Mouse (Mus musculus) c-Kit-positive CD71-negative TER-119-negative erythroid progenitor cells, embryonic 14.5 days (primary cell): ENCODE data around the gene Gtf2ird1.
"Not testable (repeated sequence)": the region's sequence is repeated elsewhere in the genome, so short reads cannot be mapped to it uniquely, and the experiment has no call there.

Experiments used
- DNase-seq: peaks from one replicate; pipeline ENCODE4 v3.0.0-alpha.2; 2013; ENCODE audit warnings: low read depth

Gene Gtf2ird1

DNA sequence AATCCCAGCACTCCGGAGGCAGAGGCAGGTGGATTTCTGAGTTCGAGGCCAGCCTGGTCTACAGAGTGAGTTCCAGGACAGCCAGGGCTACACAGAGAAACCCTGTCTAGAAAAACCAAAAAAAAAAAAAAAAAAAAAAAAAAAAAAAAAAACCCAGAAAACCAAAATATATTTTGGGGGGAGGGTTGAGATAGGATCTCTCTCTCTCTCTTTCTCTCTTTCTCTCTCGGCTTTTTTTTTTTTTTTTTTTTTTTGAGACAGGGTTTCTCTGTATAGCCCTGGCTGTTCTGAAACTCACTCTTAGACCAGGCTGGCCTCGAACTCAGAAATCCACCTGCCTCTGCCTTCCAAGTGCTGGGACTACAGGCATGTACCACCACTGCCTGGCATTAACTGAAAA lies 113.0 kb downstream of the Gtf2ird1 start:
- DNase-seq: not testable (repeated sequence)

GRCm38 (mm10) chr5:134342503-134343205 lies 113.9 kb downstream of the Gtf2ird1 start:
- DNase-seq: no peak

- DNase-seq: no peak
Observed at GRCm38 (mm10) chr5:134341721-134342120, 114.8 kb downstream of the Gtf2ird1 start.

DNA sequence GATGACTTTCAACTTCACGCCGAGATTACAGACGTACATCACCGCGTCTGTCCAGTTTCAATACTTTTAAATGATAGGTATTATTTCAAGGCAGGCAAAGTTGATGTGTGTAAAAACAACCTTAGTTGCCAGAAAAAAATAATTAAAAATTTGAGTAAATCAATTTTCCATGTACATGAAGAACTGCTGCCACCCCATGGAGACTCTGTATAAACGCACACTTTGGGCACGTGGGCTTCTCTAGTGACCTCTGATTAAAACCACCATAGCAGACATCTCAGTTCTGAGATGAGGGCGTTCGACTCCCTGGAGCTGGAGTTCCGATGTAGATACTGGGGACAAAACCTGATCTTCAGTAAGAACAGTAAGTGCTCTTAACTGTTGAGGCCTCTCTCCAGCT lies 115.2 kb downstream of the Gtf2ird1 start:
- DNase-seq: no peak

DNA sequence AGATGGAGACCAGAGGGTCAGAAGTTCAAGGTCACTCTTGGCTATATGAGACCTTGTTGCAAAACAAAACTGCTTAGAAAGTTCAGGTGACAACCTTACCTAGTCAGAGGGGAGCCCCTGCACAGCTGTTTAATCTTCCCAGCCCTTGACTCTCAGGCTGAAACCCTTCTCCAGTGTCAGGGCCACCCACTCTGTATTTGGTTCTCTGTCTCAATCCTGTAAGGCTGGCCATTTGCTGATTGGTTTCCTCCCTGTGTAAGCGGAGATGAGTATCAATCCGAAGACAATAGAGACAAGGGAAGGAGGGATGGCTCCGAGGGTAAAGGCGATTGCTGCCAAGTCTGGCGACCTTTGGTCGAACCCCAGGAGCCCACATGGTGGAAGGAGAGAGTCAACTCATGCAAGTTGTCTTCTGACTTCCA lies 116.4 kb downstream of the Gtf2ird1 start:
- DNase-seq: no peak

DNA sequence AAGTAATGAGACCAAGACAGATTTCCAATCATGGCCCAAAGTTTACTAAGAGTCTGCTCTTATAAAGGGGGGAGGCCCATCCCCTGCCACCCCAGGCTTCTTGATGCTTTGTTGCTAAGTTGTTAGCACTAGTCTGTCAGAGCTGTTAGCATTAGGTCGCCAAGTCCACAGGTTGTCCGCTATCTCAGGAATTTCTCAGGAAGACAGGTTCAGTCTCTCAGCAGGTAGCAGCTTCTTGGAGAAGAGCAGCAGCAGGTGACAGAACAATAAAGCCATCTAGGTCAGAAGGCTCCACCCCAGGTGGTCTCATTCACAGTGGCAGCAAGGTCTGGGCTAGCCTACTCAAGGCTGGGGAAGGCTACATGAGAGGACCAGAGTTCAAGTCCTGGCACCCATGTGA lies 119.5 kb downstream of the Gtf2ird1 start:
- not testable (repeated sequence) for DNase-seq

DNA sequence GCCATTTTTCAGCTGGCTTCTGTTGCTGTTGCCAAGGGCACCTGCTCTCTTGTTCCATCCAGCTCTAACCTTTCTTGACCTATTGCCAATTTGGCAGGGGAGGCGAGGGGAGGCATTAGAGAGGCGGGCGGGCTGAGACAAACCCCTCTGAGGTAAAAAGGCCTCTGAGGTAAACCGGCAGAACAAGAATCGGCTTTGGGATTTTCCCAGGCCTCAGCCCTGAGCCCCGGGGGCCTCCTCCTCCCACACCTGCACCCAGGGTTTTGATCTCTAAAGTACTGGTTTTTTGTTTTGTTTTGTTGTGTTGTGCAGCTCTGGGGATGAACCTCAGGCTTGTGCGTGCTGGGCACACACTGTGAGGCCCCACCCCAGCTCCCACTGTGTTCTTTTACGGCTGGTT lies 123.8 kb downstream of the Gtf2ird1 start:
- no peak for DNase-seq

DNA sequence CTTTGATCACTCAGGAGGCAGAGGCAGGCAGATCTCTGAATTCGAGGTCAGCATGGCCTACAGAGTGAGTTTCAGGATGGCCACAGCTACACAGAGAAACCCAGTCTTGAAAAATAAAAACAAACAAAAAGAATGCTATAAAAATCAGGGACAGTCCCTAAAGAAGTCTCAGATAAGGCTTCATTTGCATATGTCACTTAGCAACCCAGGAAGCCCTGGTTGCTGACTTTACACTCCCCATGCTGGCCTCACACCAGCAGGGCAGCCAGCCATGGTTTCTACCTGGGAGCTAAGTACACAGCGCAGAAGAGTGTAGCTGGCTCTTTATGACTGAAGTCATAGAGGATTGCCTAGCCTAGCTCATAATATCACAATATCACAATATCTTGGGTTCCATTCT lies 126.4 kb downstream of the Gtf2ird1 start:
- no peak for DNase-seq

DNA sequence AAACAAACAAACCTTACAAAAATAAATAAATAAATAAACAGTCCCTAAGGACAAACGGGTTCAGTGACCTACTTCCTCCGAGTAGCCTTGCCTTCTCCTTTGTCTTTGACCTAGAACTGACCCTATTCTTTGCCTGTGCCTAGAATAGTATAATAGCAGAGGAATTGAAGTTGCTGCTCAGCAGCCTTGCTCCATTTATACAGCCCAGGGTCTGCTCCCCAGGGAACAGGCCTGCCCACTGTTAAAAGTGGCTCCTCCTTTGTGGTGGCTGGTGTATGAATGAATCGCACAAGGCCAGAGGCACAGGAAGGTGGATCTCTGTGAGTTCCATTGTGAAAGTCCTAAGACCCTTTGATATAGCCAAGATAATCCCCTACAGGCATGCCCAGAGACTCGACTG lies 127.2 kb downstream of the Gtf2ird1 start:
- no peak for DNase-seq

GRCm38 (mm10) chr5:134328482-134329001 lies 128.0 kb downstream of the Gtf2ird1 start:
- DNase-seq: no peak

GRCm38 (mm10) chr5:134325856-134326566 lies 130.5 kb downstream of the Gtf2ird1 start:
- DNase-seq: no peak

- DNase-seq: no peak
Observed at GRCm38 (mm10) chr5:134323869-134324268, 132.6 kb downstream of the Gtf2ird1 start.

- DNase-seq: no peak
Observed at GRCm38 (mm10) chr5:134323311-134323710, 133.2 kb downstream of the Gtf2ird1 start.

GRCm38 (mm10) chr5:134322355-134322754 lies 134.2 kb downstream of the Gtf2ird1 start:
- no peak for DNase-seq

DNA sequence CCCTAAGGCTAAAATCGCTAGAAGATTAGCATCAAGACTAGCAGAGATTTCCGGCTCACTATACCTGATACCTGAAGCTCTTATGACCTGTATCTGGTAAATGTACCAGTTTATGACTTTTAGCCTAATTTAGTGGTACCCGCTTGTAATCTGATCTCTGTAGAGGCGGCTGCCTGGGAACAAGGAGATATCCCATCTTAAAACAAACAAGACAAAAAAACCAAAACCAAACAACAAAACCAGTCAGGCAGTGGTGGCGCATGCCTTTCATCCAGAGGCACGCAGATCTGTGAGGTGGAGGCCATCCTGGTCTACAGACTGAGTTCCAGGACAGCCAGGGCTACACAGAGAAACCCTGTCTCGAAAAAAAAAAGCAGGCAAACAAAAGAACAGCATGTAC lies 134.8 kb downstream of the Gtf2ird1 start:
- DNase-seq: no peak

GRCm38 (mm10) chr5:134318903-134319302 lies 137.6 kb downstream of the Gtf2ird1 start:
- no peak for DNase-seq

GRCm38 (mm10) chr5:134316721-134317120 lies 139.8 kb downstream of the Gtf2ird1 start:
- DNase-seq: no peak

- DNase-seq: no peak
Observed at GRCm38 (mm10) chr5:134315623-134316350, 140.7 kb downstream of the Gtf2ird1 start.

GRCm38 (mm10) chr5:134314688-134315622 lies 141.6 kb downstream of the Gtf2ird1 start, which contains the start of gene Gtf2i:
Gene Gtf2i, minus strand, starts transcription at chr5:134314760.
- DNase-seq: peak; percentile 90

DNA sequence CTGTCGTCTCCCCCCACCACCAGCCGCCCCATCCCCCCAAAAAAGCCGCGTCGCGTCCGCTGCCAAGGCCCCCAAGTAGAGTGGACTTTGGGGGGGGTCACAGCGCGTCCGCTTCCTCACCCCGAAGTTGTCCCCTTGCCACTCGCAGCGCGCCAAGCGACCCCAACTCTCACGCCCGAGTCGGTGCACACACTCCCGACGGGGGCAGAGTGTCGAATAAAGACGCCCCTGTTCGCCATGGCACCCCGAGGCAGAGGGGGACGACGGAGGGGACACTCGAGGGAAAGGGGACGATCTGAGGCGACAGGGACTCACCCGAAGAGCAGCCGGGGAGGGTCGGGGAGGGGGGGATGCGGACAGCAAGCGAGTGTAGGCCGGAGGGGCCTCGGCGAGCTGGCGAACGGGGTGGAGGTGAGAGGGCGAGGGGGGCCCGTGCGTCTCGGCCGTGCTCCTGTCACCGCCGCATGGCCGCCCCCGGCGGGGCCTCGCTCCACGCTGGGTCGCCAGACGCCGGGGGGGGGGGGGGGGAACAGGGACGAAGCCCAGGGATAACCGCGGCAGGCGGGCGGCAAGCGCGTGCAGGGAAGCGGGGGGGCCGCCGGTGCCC lies 142.3 kb downstream of the Gtf2ird1 start:
- no peak for DNase-seq

DNA sequence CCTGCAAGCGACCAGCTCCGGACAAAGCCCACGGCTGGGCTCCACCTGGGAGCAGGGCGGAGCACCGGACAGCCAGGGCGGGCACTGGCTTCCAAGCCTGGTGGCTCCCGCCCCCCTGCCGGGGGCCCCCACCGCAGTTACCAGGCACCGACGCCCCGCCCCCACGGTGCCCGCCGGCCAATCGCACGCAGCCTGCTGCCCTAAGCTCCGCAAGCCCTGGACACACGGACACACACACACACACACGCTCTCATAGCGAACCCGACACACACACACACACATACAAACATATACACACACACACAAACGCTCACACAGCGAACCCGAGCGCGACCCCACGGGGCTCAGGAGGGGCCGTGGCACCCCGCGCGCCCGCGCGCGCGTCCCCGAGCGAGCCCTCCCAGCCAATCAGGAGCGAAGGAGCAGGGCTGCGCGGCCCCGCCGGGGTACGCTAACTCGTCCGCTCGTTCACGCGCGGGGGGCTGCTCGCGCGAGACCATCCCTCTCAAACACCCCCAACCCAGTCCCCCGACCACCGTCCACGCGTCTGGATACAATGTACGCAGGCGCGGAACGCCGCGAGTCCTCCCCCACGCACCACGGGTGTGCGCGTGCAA lies 143.0 kb downstream of the Gtf2ird1 start:
- DNase-seq: peak; percentile 79
